Mouse (Mus musculus) E14TG2a.4 (cell line): ENCODE measurements around the gene B3gnt9.
"Not testable (repeated sequence)": the region's sequence is repeated elsewhere in the genome, so short reads cannot be mapped to it uniquely, and the experiment has no call there.

Experiments used
- CTCF ChIP-seq: conservative IDR thresholded peaks from 2 replicates; pipeline ENCODE4 v1.5.1; 2014; ENCODE audit warnings: low read length
- NANOG ChIP-seq: IDR thresholded peaks from 2 replicates; pipeline ENCODE4 v1.6.1; 2014; ENCODE audit warnings: borderline replicate concordance, low read length, mixed read lengths

GRCm38 (mm10) chr8:105291802-105292201 lies 36.8 kb upstream of the B3gnt9 start:
- not testable (repeated sequence) for TF ChIP-seq CTCF, NANOG
